Mouse (Mus musculus) heart, embryonic 10.5 days (tissue): ENCODE data around the gene Hmgn3. TPM values are rescaled to one million over a fixed set of nuclear protein-coding genes. Genes with fewer than 3 reads are reported as not detected.
"Not testable (repeated sequence)": the region's sequence is repeated elsewhere in the genome, so short reads cannot be mapped to it uniquely, and the experiment has no call there.

Experiments
- DNase-seq: peaks from one replicate; pipeline ENCODE4 v3.0.0-alpha.2; 2017; ENCODE audit warnings: low spot score
- H3K27ac ChIP-seq: fragments of 300-500 bp; sonication (generic); 2 replicates; pipeline ENCODE4 v1.5.1; 2016; ENCODE audit warnings: mild to moderate bottlenecking
- H3K27me3 ChIP-seq: fragments of 300-500 bp; sonication (generic); 2 replicates; pipeline ENCODE4 v1.6.1; 2016; ENCODE audit warnings: mild to moderate bottlenecking; ENCODE audit not compliant: poor library complexity, insufficient read depth, severe bottlenecking
- H3K36me3 ChIP-seq: fragments of 300-500 bp; sonication (generic); 2 replicates; pipeline ENCODE4 v1.6.1; 2016; ENCODE audit warnings: mild to moderate bottlenecking, moderate library complexity
- H3K4me1 ChIP-seq: fragments of 300-500 bp; sonication (generic); 2 replicates; pipeline ENCODE4 v1.6.1; 2016; ENCODE audit warnings: mild to moderate bottlenecking
- H3K4me3 ChIP-seq: fragments of 300-500 bp; sonication (generic); 2 replicates; pipeline ENCODE4 v1.5.1; 2016; ENCODE audit warnings: mild to moderate bottlenecking, moderate library complexity
- H3K9me3 ChIP-seq: fragments of 300-500 bp; sonication (generic); 2 replicates; pipeline ENCODE4 v1.6.1; 2016; ENCODE audit warnings: mild to moderate bottlenecking, moderate library complexity
- WGBS: fragments of 180-500 bp; shearing (Covaris S2); methylation state at CpG from one replicate; pipeline ENCODE4 v1.1.7; 2016; 5-methylcytosine and 5-hydroxymethylcytosine counted together
- polyA plus RNA-seq: library from polyadenylated mRNA; unstranded; fragments of >200 nt; fragmentation: Nextera tagmentation; extraction: Ambion mirVana; gene quantifications from 2 replicates; pipeline ENCODE4 v1.2.1, GENCODE M21; 2016

Gene Hmgn3
- 80.3 and 96.4 TPM in 2 replicates for polyA plus RNA-seq

- peak; percentile 93 for DNase-seq
- 11% methylated on average over 28 of the region's 28 CpGs for WGBS
- no peaks in the 10 kb centered on the region for H3K4me1 ChIP-seq
- H3K27ac ChIP-seq, result peak within 1 kb of the TSS; percentile 71
- no peaks in the 10 kb centered on the region for H3K27me3 ChIP-seq
- H3K9me3 ChIP-seq, result no peaks in the 10 kb centered on the region
- H3K4me3 ChIP-seq, result peak within 1 kb of the TSS; percentile 71
- 0 out of 2 replicates have a peak, but pooled peaks cover 2% of the 10 kb centered on the region for H3K36me3 ChIP-seq
Measured at GRCm38 (mm10) chr9:83146446-83147188, at the start of gene Hmgn3. Gene Hmgn3, minus strand, starts transcription at chr9:83146685.

- H3K9me3 ChIP-seq, result no peaks in the 10 kb centered on the region
Measured at GRCm38 (mm10) chr9:83195765-83196164, 49.3 kb upstream of the Hmgn3 start.

GRCm38 (mm10) chr9:83195007-83195406, 48.5 kb upstream of the Hmgn3 start:
- no peaks in the 10 kb centered on the region for H3K27me3 ChIP-seq
- H3K36me3 ChIP-seq, result no peaks in the 10 kb centered on the region
- WGBS, result 83% methylated on average over 6 of the region's 6 CpGs
- DNase-seq, result no peak
- no peak overlapping the region for H3K4me3 ChIP-seq
- no peaks in the 10 kb centered on the region for H3K4me1 ChIP-seq
- H3K9me3 ChIP-seq, result no peaks in the 10 kb centered on the region
- H3K27ac ChIP-seq, result no peak overlapping the region

More at GRCm38 (mm10) chr9:83195765-83196164, 49.3 kb upstream of the Hmgn3 start:
- Histone ChIP-seq H3K36me3 (no peaks in the 10 kb centered on the region), H3K4me3 (no peak overlapping the region), H3K27ac (no peak overlapping the region), H3K4me1 (no peaks in the 10 kb centered on the region), H3K27me3 (no peaks in the 10 kb centered on the region)
- no peak for DNase-seq
- 69% methylated on average over 10 of the region's 10 CpGs for WGBS

GRCm38 (mm10) chr9:83187752-83188151, 41.3 kb upstream of the Hmgn3 start:
- 80% methylated on average over 2 of the region's 2 CpGs for WGBS
- Histone ChIP-seq H3K27me3 (no peaks in the 10 kb centered on the region), H3K4me3 (no peak overlapping the region)

GRCm38 (mm10) chr9:83145591-83146445, 667 bp downstream of the Hmgn3 start:
- DNase-seq, result peak; percentile 77
- Histone ChIP-seq H3K36me3 (peaks cover 5% of the 10 kb centered on the region; the same call in 1 of the 2 replicates), H3K4me3 (peak overlapping the region; percentile 71), H3K4me1 (no peaks in the 10 kb centered on the region), H3K27ac (peak overlapping the region; percentile 71), H3K9me3 (no peaks in the 10 kb centered on the region), H3K27me3 (no peaks in the 10 kb centered on the region)
- 4% methylated on average over 53 of the region's 53 CpGs for WGBS

More at GRCm38 (mm10) chr9:83187752-83188151, 41.3 kb upstream of the Hmgn3 start:
- Histone ChIP-seq H3K36me3 (no peaks in the 10 kb centered on the region), H3K9me3 (no peaks in the 10 kb centered on the region), H3K27ac (no peak overlapping the region), H3K4me1 (no peaks in the 10 kb centered on the region)
- no peak for DNase-seq

GRCm38 (mm10) chr9:83129831-83130230, 16.7 kb downstream of the Hmgn3 start:
- 82% methylated on average over 4 of the region's 4 CpGs for WGBS
- no peak for DNase-seq
- no peaks in the 10 kb centered on the region for H3K36me3 ChIP-seq
- peaks cover 8% of the 10 kb centered on the region for H3K4me1 ChIP-seq
- no peak overlapping the region for H3K4me3 ChIP-seq
- no peaks in the 10 kb centered on the region for H3K9me3 ChIP-seq
- H3K27me3 ChIP-seq, result no peaks in the 10 kb centered on the region
- 0 out of 2 replicates have a peak overlapping the region, but pooled peaks have one; percentile 3 for H3K27ac ChIP-seq

GRCm38 (mm10) chr9:83127840-83128239, 18.6 kb downstream of the Hmgn3 start:
- H3K4me3 ChIP-seq, result no peak overlapping the region
- H3K4me1 ChIP-seq, result peaks cover 8% of the 10 kb centered on the region
- no peak overlapping the region for H3K27ac ChIP-seq
- H3K27me3 ChIP-seq, result no peaks in the 10 kb centered on the region
- no peaks in the 10 kb centered on the region for H3K9me3 ChIP-seq
- 0 out of 2 replicates have a peak, but pooled peaks cover 2% of the 10 kb centered on the region for H3K36me3 ChIP-seq
- 56% methylated on average over 7 of the region's 7 CpGs for WGBS
- DNase-seq, result no peak

GRCm38 (mm10) chr9:83126482-83126881, 20.0 kb downstream of the Hmgn3 start:
- H3K9me3 ChIP-seq, H3K4me1 ChIP-seq, H3K27me3 ChIP-seq, H3K4me3 ChIP-seq, DNase-seq, H3K36me3 ChIP-seq, H3K27ac ChIP-seq: not testable (repeated sequence)
- 82% methylated on average over 6 of the region's 6 CpGs for WGBS

GRCm38 (mm10) chr9:83119211-83119610, 27.3 kb downstream of the Hmgn3 start:
- H3K9me3 ChIP-seq, result no peaks in the 10 kb centered on the region
- H3K36me3 ChIP-seq, result 0 out of 2 replicates have a peak, but pooled peaks cover 3% of the 10 kb centered on the region
- WGBS, result 55% methylated on average over 2 of the region's 2 CpGs
- no peaks in the 10 kb centered on the region for H3K27me3 ChIP-seq
- DNase-seq, result no peak
- H3K4me1 ChIP-seq, result no peaks in the 10 kb centered on the region
- no peak overlapping the region for H3K27ac ChIP-seq
- no peak overlapping the region for H3K4me3 ChIP-seq

GRCm38 (mm10) chr9:83117486-83117885, 29.0 kb downstream of the Hmgn3 start:
- no peaks in the 10 kb centered on the region for H3K27me3 ChIP-seq
- H3K4me3 ChIP-seq, result no peak overlapping the region
- WGBS, result 84% methylated on average over 7 of the region's 7 CpGs
- H3K27ac ChIP-seq, result no peak overlapping the region
- no peaks in the 10 kb centered on the region for H3K9me3 ChIP-seq
- H3K4me1 ChIP-seq, result peaks cover 7% of the 10 kb centered on the region
- DNase-seq, result no peak
- no peaks in the 10 kb centered on the region for H3K36me3 ChIP-seq

- WGBS, result 92% methylated on average over 15 of the region's 15 CpGs
Measured at GRCm38 (mm10) chr9:83116774-83117474, 29.6 kb downstream of the Hmgn3 start.

GRCm38 (mm10) chr9:83115676-83116075, 30.8 kb downstream of the Hmgn3 start:
- WGBS, result 85% methylated on average over 2 of the region's 2 CpGs
- no peak for DNase-seq
- Histone ChIP-seq H3K4me1 (peaks cover 10% of the 10 kb centered on the region), H3K4me3 (no peak overlapping the region), H3K36me3 (no peaks in the 10 kb centered on the region), H3K9me3 (no peaks in the 10 kb centered on the region), H3K27me3 (no peaks in the 10 kb centered on the region), H3K27ac (no peak overlapping the region)

More at GRCm38 (mm10) chr9:83116774-83117474, 29.6 kb downstream of the Hmgn3 start:
- H3K27me3 ChIP-seq, result no peaks in the 10 kb centered on the region
- no peaks in the 10 kb centered on the region for H3K9me3 ChIP-seq
- H3K27ac ChIP-seq, result no peak overlapping the region
- H3K4me3 ChIP-seq, result no peak overlapping the region
- peaks cover 10% of the 10 kb centered on the region for H3K4me1 ChIP-seq
- DNase-seq, result no peak
- H3K36me3 ChIP-seq, result no peaks in the 10 kb centered on the region
